Mouse (Mus musculus) monocyte, adult 2 months (primary cell): ENCODE measurements around the gene Crk.

ENCODE experiments used
- DNase-seq, 2 experiments: peaks; one replicate each; pipeline ENCODE4 v3.0.0; 2022; ENCODE audit warnings: low spot score in 2 of 2, low read depth in 1 of 2

The Crk gene

GRCm38 (mm10) chr11:75737806-75738476 is 58.9 kb downstream of the Crk start:
- DNase-seq: no peak

- no peak for DNase-seq
Observed at GRCm38 (mm10) chr11:75738477-75738821, 59.4 kb downstream of the Crk start.

- DNase-seq: no peak
Observed at GRCm38 (mm10) chr11:75740204-75740603, 61.1 kb downstream of the Crk start.

- DNase-seq: no peak
Observed at GRCm38 (mm10) chr11:75741615-75742014, 62.6 kb downstream of the Crk start.

GRCm38 (mm10) chr11:75744761-75745160 is 65.7 kb downstream of the Crk start:
- no peak for DNase-seq

- DNase-seq: no peak
Observed at GRCm38 (mm10) chr11:75750537-75750936, 71.5 kb downstream of the Crk start.

GRCm38 (mm10) chr11:75751082-75751481 is 72.0 kb downstream of the Crk start:
- no peak for DNase-seq
